Mouse (Mus musculus): ENCODE measurements at regions not wholly inside any gene's neighbourhood (a gene's known extent, or its start where the extent isn't known, plus 50 kb on each side); places are given as distances from the start of the nearest gene placed in this dataset.

DNA sequence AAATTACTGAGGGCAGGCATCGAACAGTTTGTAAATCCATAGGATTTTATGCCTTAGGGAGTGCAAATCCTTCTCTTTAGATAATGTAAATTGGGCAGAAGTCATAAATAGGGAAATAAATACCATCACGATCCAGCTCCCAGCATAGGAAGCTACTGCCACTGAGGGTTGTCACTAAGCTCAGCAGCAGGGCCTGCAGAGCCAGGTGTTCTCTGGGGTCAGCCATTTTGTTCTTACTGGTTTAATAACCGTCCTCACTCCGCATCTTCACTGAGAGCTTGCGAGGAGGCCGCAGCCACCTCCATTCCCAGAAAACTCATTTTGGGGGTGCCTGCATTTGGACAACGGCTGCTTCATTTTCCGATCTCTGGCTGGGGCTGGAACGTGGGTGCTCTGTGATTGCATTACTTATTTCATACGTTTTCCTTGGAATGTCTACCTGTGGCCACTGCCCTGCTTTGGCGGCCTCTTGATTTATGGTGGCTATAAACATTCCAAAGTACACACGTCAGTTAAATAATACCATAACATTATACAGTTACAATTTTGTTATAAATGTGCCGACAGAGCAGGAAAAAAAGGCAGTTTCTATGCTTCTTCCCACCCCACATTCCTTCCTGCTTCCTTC lies 97.9 kb upstream of the Stx16 start:
- H3K27ac ChIP-seq (replicated peaks; ENCODE audit: insufficient read depth, low read depth, low read length): no peak overlapping the region
- no peak for DNase-seq (ENCODE audit: extremely low read depth, low read depth, low spot score)
- no peak for TF ChIP-seq CTCF (IDR thresholded peaks at IDR 0.05; ENCODE audit: low read depth, low read length)
- TF ChIP-seq POLR2A (IDR thresholded peaks at IDR 0.05; ENCODE audit: extremely low read depth, insufficient read depth, low read length): no peak
- no peaks in the 10 kb centered on the region for H3K27me3 ChIP-seq (ENCODE audit: control insufficient read depth, insufficient read depth, low read length)
- no peak overlapping the region for H3K4me3 ChIP-seq (ENCODE audit: insufficient read depth, low read depth, low read length)
- no peaks in the 10 kb centered on the region for H3K79me2 ChIP-seq (ENCODE audit: control insufficient read depth, insufficient read depth, low read length)
- H3K36me3 ChIP-seq (ENCODE audit: control insufficient read depth, insufficient read depth, low read length): no peaks in the 10 kb centered on the region
- 94% methylated on average over 13 of the region's 13 CpGs for WGBS
- H3K9ac ChIP-seq (ENCODE audit: low read depth, low read length): no peak overlapping the region
- H3K4me1 ChIP-seq (ENCODE audit: control insufficient read depth, insufficient read depth, low read length): peaks cover 13% of the 10 kb centered on the region

DNA sequence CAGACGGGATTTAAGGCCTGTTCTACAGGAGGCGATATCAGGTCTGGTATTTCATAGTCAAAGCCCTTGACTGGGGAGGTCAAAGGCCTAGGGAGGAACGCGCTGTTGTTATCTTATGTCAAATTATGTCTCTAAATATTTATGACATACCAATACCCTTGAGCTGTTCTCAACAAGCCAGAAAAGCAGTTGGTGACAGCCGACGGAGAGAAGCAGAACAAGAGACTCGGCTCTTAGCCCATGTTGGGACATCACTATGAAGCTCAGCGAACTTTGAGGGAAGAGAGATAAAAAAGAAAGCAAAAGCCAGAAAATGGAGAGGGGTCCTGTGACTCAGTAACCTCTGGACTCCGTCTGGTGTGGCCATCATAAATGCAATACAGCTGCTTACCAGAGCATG lies 95.1 kb upstream of the Stx16 start:
- WGBS: 89% methylated on average over 9 of the region's 9 CpGs
- H3K79me2 ChIP-seq (ENCODE audit: control insufficient read depth, insufficient read depth, low read length): no peaks in the 10 kb centered on the region
- no peak overlapping the region for H3K4me3 ChIP-seq (ENCODE audit: insufficient read depth, low read depth, low read length)
- no peak for DNase-seq (ENCODE audit: extremely low read depth, low read depth, low spot score)
- no peaks in the 10 kb centered on the region for H3K27me3 ChIP-seq (ENCODE audit: control insufficient read depth, insufficient read depth, low read length)
- no peak overlapping the region for H3K9ac ChIP-seq (ENCODE audit: low read depth, low read length)
- H3K27ac ChIP-seq (replicated peaks; ENCODE audit: insufficient read depth, low read depth, low read length): no peak overlapping the region
- TF ChIP-seq CTCF (IDR thresholded peaks at IDR 0.05; ENCODE audit: low read depth, low read length): no peak
- TF ChIP-seq POLR2A (IDR thresholded peaks at IDR 0.05; ENCODE audit: extremely low read depth, insufficient read depth, low read length): no peak
- no peaks in the 10 kb centered on the region for H3K36me3 ChIP-seq (ENCODE audit: control insufficient read depth, insufficient read depth, low read length)
- H3K4me1 ChIP-seq (ENCODE audit: control insufficient read depth, insufficient read depth, low read length): peaks cover 8% of the 10 kb centered on the region

DNA sequence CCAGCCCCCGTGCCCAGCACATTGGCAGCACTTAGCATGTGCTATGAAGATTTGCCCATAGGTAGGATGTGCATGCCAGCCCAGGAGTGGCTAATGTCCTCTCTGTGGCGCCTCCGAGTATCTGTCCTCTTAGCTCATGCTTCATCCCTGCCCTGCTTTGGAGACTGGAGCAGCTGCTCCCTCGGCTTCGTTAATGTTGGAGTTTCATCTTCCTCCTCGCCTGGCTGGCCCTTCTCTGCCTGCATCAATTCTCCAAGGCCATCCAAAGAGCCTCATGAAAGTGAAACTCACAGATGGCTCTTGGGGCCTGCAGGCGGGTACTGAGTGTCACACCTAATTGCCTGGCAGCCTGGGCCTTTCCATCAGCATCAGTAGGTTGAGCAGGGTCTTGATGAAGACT lies 88.6 kb upstream of the Stx16 start:
- DNase-seq (ENCODE audit: extremely low read depth, low read depth, low spot score): no peak
- Histone ChIP-seq H3K4me1 (ENCODE audit: control insufficient read depth, insufficient read depth, low read length) (no peaks in the 10 kb centered on the region), H3K9ac (ENCODE audit: low read depth, low read length) (no peak overlapping the region), H3K4me3 (ENCODE audit: insufficient read depth, low read depth, low read length) (no peak overlapping the region), H3K36me3 (ENCODE audit: control insufficient read depth, insufficient read depth, low read length) (no peaks in the 10 kb centered on the region), H3K79me2 (ENCODE audit: control insufficient read depth, insufficient read depth, low read length) (no peaks in the 10 kb centered on the region), H3K27me3 (ENCODE audit: control insufficient read depth, insufficient read depth, low read length) (no peaks in the 10 kb centered on the region), H3K27ac (replicated peaks; ENCODE audit: insufficient read depth, low read depth, low read length) (no peak overlapping the region)
- 94% methylated on average over 7 of the region's 7 CpGs for WGBS
- TF ChIP-seq CTCF (IDR thresholded peaks at IDR 0.05; ENCODE audit: low read depth, low read length) (no peak), POLR2A (IDR thresholded peaks at IDR 0.05; ENCODE audit: extremely low read depth, insufficient read depth, low read length) (no peak)

DNA sequence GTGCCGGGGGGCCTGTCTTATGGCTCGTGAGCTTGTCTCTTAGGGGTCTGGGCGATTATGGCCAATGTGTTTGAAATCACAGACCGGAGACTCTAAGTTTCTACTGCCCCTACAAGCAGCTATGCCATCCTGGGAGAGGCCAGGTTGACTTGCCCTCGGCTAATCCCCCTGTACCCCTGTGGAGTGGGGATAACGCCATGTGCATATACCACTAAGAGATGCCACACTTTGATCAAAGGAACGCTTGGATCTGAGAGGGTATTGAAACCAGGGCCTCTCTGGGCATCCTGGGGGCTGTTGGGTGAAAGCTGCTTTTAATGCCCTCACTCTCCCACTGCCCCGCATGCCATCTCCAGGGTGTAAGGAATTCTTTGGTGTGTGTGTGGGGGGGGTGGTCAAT lies 88.2 kb upstream of the Stx16 start:
- Histone ChIP-seq H3K4me1 (ENCODE audit: control insufficient read depth, insufficient read depth, low read length) (no peaks in the 10 kb centered on the region), H3K4me3 (ENCODE audit: insufficient read depth, low read depth, low read length) (no peak overlapping the region), H3K36me3 (ENCODE audit: control insufficient read depth, insufficient read depth, low read length) (no peaks in the 10 kb centered on the region), H3K79me2 (ENCODE audit: control insufficient read depth, insufficient read depth, low read length) (no peaks in the 10 kb centered on the region), H3K27ac (replicated peaks; ENCODE audit: insufficient read depth, low read depth, low read length) (no peak overlapping the region), H3K9ac (ENCODE audit: low read depth, low read length) (no peak overlapping the region), H3K27me3 (ENCODE audit: control insufficient read depth, insufficient read depth, low read length) (no peaks in the 10 kb centered on the region)
- TF ChIP-seq POLR2A (IDR thresholded peaks at IDR 0.05; ENCODE audit: extremely low read depth, insufficient read depth, low read length) (no peak), CTCF (IDR thresholded peaks at IDR 0.05; ENCODE audit: low read depth, low read length) (no peak)
- no peak for DNase-seq (ENCODE audit: extremely low read depth, low read depth, low spot score)
- 91% methylated on average over 8 of the region's 8 CpGs for WGBS

DNA sequence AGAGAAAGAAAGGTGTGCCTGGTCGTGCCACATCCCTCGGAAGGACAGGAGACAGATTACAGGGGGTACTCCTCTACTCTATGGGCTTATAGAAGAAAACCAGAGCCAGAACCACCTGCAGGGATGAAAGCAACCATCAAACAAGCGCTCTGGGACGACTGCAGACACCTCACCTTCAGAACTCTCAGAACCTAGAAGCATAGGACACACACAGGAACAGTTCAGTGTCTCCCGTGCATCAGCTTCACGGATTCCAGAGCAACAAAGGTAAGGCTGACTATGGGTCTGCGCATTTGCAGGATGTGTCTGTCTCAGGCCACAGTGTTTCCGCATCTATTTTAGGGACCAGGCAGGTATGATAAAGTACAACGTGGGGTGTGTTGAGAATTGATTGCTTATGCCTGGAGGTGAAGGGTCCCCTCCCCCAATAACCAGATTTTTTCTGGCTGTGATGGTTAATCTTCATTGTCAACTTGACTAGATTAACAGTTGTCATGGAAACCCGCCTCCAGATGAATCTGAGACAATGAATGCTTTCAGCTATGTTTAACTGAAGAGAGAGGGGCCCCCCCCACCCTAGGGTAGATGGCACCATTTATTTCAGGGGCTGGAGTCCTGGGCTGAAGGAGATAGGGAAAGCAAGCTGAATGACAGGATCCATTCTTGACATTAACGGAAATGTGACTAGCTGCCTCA lies 87.3 kb upstream of the Stx16 start:
- H3K27me3 ChIP-seq (ENCODE audit: control insufficient read depth, insufficient read depth, low read length): no peaks in the 10 kb centered on the region
- H3K4me3 ChIP-seq (ENCODE audit: insufficient read depth, low read depth, low read length): no peak overlapping the region
- WGBS: 84% methylated on average over 11 of the region's 11 CpGs
- no peaks in the 10 kb centered on the region for H3K79me2 ChIP-seq (ENCODE audit: control insufficient read depth, insufficient read depth, low read length)
- no peaks in the 10 kb centered on the region for H3K36me3 ChIP-seq (ENCODE audit: control insufficient read depth, insufficient read depth, low read length)
- DNase-seq (ENCODE audit: extremely low read depth, low read depth, low spot score): no peak
- no peaks in the 10 kb centered on the region for H3K4me1 ChIP-seq (ENCODE audit: control insufficient read depth, insufficient read depth, low read length)
- no peak overlapping the region for H3K9ac ChIP-seq (ENCODE audit: low read depth, low read length)
- TF ChIP-seq CTCF (IDR thresholded peaks at IDR 0.05; ENCODE audit: low read depth, low read length) (no peak), POLR2A (IDR thresholded peaks at IDR 0.05; ENCODE audit: extremely low read depth, insufficient read depth, low read length) (no peak)
- H3K27ac ChIP-seq (replicated peaks; ENCODE audit: insufficient read depth, low read depth, low read length): no peak overlapping the region

DNA sequence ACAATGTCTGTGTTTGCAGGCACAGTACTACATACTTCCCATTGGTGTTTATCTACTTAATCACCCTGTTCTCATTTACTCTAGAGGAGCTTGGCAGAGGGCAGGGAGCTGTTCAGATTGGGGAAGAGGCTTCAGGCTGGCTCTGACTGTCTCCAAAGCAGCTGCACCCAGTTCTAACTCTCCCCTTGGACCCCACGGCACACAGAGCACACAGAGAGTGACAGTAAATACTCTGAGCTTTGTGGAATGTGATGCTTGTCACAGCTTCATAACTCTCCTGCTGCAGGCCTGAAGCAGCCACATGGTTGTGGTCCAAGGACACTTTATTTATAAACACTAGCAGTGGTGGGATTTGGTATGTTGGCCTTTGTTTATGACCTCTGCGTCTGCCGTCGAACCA lies 85.4 kb upstream of the Stx16 start:
- TF ChIP-seq CTCF (IDR thresholded peaks at IDR 0.05; ENCODE audit: low read depth, low read length): no peak
- no peak for TF ChIP-seq POLR2A (IDR thresholded peaks at IDR 0.05; ENCODE audit: extremely low read depth, insufficient read depth, low read length)
- 83% methylated on average over 4 of the region's 4 CpGs for WGBS
- no peak overlapping the region for H3K9ac ChIP-seq (ENCODE audit: low read depth, low read length)
- H3K4me3 ChIP-seq (ENCODE audit: insufficient read depth, low read depth, low read length): no peak overlapping the region
- no peak overlapping the region for H3K27ac ChIP-seq (replicated peaks; ENCODE audit: insufficient read depth, low read depth, low read length)
- H3K4me1 ChIP-seq (ENCODE audit: control insufficient read depth, insufficient read depth, low read length): no peaks in the 10 kb centered on the region
- no peaks in the 10 kb centered on the region for H3K36me3 ChIP-seq (ENCODE audit: control insufficient read depth, insufficient read depth, low read length)
- DNase-seq (ENCODE audit: extremely low read depth, low read depth, low spot score): no peak
- no peaks in the 10 kb centered on the region for H3K27me3 ChIP-seq (ENCODE audit: control insufficient read depth, insufficient read depth, low read length)
- no peaks in the 10 kb centered on the region for H3K79me2 ChIP-seq (ENCODE audit: control insufficient read depth, insufficient read depth, low read length)
